Mouse (Mus musculus) 3134 (cell line): ENCODE data around the gene Allc.

Experiments
- DNase-seq: peaks from one replicate; pipeline ENCODE4 v3.0.0-alpha.2; 2011; ENCODE audit warnings: low spot score; ENCODE audit not compliant: insufficient read length; ENCODE audit errors: extremely low read depth

Allc gene

DNA sequence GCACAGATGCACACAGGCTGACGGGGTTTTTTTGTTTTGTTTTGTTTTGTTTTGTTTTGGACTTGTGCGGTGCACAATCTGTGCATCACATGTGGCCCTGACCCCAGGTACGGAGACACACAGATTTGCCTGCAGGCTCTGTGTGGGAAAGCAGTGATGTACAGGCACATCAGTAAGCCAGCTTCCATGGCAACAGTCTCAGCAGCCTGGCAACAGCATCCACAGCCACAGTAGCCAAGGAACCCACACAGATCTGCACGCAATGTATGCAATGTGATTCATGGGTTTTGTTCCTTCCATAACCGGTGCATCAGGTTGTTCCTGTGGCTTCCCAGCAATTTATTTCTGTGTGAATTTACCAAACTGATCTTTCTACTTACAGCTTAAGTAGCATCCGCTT lies 5.6 kb upstream of the Allc start:
- no peak for DNase-seq

GRCm38 (mm10) chr12:28584036-28584435 lies 1.7 kb upstream of the Allc start:
- DNase-seq: no peak

DNA sequence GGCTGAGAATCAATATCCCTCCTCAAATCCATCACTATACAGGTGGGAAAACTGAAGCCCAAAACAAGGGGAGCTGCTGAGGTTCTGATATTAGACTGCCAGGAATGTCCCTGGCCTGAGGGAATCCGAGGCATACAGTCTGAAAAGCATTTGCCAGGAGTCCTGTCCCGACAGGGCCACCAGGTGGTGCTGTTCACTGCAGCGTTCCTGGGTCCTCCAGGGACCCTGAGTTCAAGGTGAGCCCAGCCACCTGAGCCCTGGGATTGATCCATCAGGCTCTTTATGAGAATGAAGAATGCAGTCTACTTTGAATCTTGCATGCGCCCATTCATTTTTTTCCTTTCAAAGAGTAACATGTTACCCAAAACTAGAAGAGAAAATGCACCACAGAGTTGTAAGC lies 3.2 kb downstream of the Allc start:
- no peak for DNase-seq

GRCm38 (mm10) chr12:28578147-28578546 lies 4.2 kb downstream of the Allc start:
- DNase-seq: no peak

- DNase-seq: no peak
These were observed 6.8 kb downstream of the Allc start for GRCm38 (mm10) chr12:28575366-28576070.

DNA sequence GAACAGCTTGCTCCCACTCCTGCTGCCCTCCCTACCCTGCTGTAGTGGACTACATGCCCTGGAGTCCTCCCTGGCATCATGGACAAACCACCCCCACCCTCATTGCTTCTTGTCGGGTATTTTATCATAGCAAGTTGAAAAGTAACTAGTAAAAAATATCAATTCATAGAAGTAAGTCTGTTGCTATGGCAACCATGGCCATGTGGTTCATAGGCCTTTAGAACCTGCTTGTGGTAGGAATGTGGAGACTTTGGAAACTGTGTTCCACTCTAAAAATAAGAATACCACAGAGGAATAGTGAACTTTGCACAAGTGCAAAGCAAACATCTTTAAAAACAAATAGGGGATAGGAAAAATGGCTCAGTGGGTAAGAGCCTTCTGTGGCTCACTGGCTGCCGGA lies 10.1 kb downstream of the Allc start:
- DNase-seq: no peak

- no peak for DNase-seq
These were observed 30.0 kb downstream of the Allc start, which contains the start of gene Dcdc2c for GRCm38 (mm10) chr12:28552299-28552698. Gene Dcdc2c (minus strand): TSS chr12:28552399.

GRCm38 (mm10) chr12:28551775-28552174 lies 30.5 kb downstream of the Allc start:
- DNase-seq: no peak

GRCm38 (mm10) chr12:28548887-28549286 lies 33.4 kb downstream of the Allc start:
- no peak for DNase-seq

GRCm38 (mm10) chr12:28514264-28514775 lies 68.0 kb downstream of the Allc start:
- DNase-seq: peak; percentile 42

DNA sequence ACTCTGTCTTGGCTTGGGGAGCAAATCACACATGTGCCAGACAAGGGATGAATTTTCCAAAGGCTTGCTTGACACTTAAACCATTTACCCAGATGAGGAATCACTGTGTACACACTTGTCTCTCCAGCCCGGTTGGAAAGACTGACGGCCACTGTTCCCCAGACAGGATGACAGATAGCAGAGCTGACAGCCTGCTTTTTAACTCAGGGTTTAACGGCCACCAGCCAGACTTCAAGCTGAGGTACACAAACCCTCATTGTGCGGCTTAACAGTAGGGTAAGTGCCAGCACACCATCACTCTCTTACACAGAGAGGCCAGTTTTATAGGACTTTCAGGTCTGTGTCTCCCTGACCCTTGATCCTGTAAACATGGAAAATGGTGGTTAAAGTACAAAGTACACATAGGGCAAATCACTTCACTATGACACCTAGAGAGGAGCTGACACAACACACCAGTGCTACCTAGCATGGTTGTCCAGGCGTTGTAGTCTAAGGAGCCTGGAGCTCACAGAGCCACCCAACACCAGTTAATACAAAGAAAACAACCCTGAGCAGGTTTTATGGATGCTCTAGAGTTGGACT lies 72.5 kb downstream of the Allc start:
- no peak for DNase-seq
